Mouse (Mus musculus) frontal cortex, postnatal 10 days (tissue): Measurements from ENCODE around the gene Sec23a.
"Not testable (repeated sequence)": the region's sequence is repeated elsewhere in the genome, so short reads cannot be mapped to it uniquely, and the experiment has no call there.

ENCODE experiments used
- DNase-seq, 2 experiments: peaks; one replicate each; pipeline ENCODE4 v3.0.0; 2022; ENCODE audit warnings: low spot score in 2 of 2, mixed read lengths in 1 of 2

The Sec23a gene

DNA sequence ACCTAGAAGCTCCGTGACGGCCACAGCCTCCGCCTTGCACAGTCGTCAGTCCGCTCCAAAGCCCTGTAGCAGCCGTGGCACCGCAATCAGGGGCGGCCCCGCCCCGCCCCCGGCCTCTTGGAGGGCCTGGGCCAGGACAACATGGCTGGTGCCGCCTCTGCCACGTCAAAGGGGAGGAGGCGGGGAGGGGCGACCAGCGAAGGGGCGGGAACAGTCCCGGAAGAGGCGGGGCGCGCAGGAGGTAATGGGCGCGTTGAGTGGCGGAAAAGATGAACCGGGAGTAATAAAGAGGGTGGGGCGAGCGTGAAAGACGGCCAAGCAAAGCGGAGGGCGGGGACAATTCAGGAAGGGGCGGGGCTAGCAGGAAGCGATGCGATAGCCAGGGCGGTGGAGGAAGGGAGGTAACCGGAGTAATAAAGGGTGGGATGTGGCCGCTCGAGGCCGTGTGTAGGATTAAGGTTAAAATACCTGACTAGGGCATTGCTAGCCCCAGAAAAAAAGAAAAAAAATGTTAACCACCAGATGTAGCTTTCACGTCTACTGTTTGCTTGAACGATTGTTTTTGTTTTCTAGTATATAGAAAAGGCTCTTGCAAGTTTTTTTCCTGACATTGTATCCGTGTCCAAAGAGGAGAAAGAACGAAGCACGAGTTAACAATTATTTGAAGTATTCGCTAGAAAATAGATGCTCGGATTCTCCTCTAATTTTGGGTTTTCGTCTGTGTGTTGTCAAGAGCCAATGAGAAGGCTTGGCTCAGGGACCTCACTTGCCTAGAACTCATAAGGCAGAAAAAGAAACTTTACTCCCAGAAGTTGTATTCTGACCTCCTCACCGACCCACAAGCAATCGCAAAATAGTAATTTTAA, at the start of gene Sec23a:
TSS of gene Sec23a (minus strand) at position 174 of the 866 bp plus-strand sequence.
- DNase-seq = peak; percentile 97 to 98

- peak; percentile 77 to 81 for DNase-seq
These were observed 49.3 kb upstream of the Sec23a start, which contains the start of gene Trappc6b for GRCm38 (mm10) chr12:59060993-59061595. Gene Trappc6b, minus strand, starts transcription at chr12:59061472.

DNA sequence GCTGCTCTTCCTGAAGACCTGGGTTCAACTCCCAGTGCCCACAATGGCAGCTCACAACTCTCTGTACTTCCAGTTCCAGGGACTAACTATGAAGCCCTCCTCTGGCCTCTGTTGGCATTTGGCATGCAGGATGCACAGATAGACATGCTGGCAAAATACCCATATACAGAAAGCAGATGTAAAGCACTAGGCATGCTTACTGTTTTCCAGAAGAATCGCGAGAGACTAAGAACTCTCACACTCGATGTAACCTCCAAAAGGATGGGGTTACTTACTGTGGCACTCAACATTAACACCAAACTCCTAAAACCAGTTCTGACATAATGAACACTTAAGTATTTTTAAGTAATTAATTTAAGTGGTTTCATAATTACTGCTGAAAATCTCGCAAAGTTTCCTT, 48.5 kb upstream of the Sec23a start:
- DNase-seq = no peak

DNA sequence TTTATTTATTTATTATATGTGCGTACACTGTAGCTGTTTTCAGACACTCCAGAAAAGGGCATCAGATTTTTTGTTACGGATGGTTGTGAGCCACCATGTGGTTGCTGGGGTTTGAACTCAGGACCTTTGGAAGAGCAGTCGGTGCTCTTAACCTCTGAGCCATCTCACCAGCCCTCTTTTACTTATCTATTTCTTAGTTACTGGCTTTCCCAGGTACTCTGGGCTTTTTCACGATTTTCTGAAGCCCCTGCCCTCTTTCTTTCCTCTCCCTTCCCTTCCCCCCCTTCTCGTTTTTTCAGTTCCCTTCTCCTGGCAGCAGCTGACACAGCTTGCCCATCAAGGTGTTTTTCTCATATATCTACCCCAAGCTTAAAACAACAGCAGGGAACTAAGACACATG, 46.4 kb upstream of the Sec23a start:
- DNase-seq = not testable (repeated sequence)

GRCm38 (mm10) chr12:59056222-59056621, 44.4 kb upstream of the Sec23a start:
- no peak for DNase-seq

DNA sequence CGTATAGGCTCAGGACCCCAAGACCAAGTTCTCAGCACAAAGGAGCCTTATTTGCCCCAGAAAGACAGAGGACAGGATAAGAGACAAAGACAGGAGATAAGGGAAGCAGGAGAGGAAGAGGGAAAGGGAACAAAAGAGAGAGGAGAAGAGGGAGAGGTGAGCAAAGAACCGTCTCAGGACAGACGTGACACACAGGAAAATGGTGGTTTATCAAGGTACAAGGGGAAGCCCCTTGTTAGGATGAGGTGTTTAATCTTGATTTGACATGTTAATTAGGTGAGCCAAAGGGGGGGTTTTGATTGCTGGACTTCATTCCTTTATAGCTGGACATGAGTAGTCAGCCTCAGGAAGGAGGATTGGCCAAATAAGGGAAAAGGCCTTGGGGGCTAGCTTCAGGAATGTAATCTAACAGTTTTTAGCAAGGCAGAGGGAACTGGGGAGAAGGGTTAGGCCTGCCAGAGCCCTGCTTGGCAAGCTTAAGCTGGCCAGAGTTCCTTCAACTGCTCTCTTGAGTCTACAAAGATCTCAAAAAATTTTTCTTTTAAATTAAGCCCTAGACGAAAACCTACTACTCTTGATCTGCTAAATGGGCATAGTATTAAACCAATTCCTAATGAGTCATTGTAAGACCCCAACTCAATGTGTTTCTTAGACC, 43.5 kb upstream of the Sec23a start:
- DNase-seq = no peak

DNA sequence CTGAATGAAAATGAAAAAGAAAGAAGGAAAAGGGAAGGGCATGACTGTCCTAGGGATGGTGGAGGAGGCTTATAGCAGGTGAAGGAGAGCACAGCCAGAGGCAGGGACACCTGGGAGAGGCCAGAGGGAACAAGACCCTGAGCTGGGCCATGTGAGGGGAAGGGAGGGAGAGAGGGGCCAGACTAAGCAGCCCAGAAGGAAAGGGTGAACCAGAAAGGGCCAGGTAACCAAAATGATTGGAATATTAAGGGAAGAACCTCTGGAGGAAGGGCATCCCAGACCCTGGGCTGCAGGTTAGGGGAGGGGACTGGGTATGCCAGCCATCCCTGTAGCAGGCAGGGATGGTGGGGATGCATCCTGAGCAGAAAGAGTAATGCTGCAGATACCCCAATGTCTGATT, 42.2 kb upstream of the Sec23a start:
- no peak for DNase-seq

- DNase-seq = no peak
These were observed 41.3 kb upstream of the Sec23a start for GRCm38 (mm10) chr12:59053166-59053565.

DNA sequence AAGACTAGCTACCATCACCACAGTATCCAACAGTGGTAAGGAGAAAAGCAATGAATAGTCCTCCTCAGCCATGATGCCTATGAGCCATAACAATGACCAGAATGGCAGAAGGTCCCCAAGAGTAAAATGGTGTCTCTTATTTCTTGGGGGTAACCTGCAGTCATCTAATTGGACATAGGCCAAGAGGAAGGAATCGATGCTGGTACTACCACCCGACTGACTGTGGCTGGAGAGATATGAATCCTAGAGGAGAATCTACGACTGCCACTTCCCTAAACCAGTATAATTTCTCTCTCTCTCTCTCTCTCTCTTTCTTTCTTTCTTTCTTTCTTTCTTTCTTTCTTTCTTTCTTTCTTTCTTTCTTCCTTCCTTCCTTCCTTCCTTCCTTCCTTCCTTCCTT, 40.7 kb upstream of the Sec23a start:
- DNase-seq = no peak

- no peak for DNase-seq
These were observed 29.0 kb upstream of the Sec23a start for GRCm38 (mm10) chr12:59040851-59041250.

- peak in 1 of 2 experiments; percentile 16 for DNase-seq
These were observed 28.4 kb upstream of the Sec23a start for GRCm38 (mm10) chr12:59039971-59040844.

- DNase-seq = no peak
These were observed 27.5 kb upstream of the Sec23a start for GRCm38 (mm10) chr12:59039162-59039970.

GRCm38 (mm10) chr12:59032101-59032500, 20.3 kb upstream of the Sec23a start:
- no peak for DNase-seq

- DNase-seq = no peak
These were observed 9.5 kb upstream of the Sec23a start for GRCm38 (mm10) chr12:59021306-59021705.

DNA sequence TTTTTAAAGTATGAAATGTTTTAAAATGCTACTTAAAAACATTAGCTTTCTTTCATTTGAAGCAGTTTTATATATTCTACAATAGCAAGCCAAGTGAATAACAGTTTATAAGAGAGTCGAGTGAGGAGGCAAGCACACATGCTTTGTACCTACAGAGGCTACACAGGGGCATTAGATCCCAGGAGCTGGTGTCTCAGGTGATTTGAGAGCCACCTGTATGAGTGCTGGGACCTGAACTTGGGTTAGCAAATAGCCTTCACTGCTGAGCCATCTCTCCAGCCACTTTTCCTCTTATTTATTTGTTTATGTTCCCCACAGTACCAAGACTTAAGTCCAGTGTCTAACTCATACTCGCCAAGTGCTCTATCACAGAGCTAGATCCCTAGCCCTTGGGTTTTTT, 8.1 kb upstream of the Sec23a start:
- no peak for DNase-seq

DNA sequence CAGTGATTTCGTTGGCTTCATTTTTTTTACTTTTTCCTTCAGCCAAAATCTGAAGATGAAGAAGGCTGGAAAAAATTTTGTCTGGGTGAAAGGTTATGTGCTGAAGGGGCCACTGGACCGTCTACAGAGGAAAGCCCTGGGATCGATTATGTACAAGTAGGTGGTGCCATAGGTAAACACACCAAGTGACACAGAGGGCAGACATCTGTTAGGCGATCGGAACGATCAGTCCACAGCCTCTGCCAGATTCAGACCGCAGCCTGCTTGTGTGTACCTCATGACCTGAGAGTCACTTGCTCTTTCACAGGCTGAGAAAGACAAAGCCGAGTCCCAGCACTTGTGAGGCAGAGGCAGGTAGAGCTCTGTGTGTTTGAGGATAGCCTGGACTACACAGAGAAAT, 6.2 kb upstream of the Sec23a start:
- no peak for DNase-seq

DNA sequence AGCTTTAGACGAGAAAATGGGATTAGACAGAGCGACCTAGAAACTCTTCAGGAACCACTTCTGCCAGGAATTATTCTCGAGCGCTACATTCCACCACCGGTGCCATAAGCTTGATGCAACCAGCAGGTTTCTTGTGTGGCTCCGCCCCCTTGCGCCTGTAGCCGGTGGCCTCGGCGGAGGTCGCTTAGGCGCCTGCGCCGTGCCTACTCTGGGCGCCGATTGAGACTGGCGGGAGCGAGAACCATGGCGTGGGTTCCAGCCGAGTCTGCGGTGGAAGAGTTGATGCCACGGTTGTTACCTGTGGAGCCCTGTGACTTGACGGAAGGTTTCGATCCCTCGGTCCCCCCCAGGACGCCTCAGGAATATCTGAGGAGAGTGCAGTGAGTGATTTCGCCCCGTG, 1.4 kb upstream of the Sec23a start, which contains the start of gene Gemin2:
TSS of gene Gemin2 (plus strand) at position 160 of the 400 bp plus-strand sequence.
- DNase-seq = peak; percentile 82 to 88

DNA sequence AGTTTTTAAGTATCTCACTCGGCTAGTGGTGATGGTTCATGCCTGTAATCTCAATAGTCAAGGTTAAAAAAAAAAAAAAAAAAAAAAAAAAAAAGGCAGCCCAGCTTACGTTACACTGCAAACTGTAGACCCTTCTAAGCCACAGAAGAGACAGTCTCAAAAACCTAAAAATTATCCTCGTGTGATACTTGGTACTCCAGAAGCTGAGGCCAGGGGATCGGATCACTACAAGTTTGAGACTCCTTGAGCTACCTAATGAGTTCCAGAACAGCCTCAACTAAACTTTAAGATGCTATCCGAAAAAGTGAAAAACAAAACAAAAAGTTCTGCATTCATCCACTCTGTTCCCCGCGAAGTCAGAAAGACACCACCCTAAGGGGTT, 884 bp upstream of the Sec23a start:
- DNase-seq = no peak

DNA sequence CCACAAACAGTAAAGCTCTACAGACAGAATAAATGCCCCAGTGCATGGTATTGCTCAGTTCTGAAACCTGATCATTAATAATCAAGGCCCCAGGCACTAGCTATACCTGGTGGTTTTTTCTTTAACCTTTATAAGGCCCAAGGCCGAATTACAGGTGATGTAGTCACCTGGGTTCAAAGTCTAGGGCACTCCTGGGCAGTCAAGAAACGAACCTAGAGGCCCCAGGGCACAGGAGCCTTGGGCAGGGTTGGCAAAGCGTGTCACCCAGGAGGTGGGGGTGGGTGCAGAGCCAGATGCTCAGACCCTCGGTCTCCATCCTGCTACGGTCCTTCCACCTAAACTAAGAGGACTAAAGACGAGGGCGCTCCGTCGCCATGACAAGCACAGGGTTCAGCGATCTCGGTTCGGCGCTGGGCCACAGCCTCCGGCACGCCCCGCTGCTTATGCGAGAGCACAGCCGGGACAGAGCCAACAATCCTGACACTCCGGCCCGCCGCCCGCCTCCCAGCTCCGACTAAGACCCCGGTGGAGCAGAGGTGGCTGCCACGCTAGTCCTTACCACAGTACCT, 458 bp downstream of the Sec23a start:
- DNase-seq = no peak

DNA sequence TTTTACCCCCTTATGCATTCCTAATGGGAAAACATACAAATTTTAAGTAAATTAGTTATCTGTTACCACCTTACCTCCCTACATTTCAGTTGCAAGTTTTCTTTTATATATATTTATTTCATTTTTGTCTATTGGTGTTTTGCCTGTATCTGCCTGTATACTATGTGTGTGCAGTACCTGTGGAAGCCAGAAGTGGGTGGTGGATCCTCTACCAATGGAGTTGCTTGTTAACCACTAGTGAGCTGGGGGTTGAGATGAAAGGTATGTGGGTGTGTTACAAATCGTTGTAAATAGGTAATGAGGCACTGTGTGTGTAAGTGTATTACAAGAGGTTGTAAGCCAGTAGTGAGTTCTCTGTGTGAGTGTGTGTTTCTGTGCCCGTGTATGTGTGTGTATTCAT, 1.3 kb downstream of the Sec23a start:
- DNase-seq = no peak
